Mouse (Mus musculus) intestine, embryonic 14.5 days (tissue): ENCODE results near the gene Palmd. TPM values are rescaled to one million over a fixed set of nuclear protein-coding genes. Genes with fewer than 3 reads are reported as not detected.

Source experiments
- polyA plus RNA-seq: library from polyadenylated mRNA; unstranded; fragments of >200 nt; fragmentation: Nextera tagmentation; extraction: Ambion mirVana; gene quantifications from 2 replicates; pipeline ENCODE4 v1.2.1, GENCODE M21; 2014

Palmd gene
- polyA plus RNA-seq, 1 experiment from 2014 or later, result 3.2 TPM

Other genes starting within 250 kb of the Palmd start
- gene Agl, start 160.8 kb downstream of the Palmd start, polyA plus RNA-seq, result 14.6 TPM in 2 replicates
- 35.1 and 36.7 TPM in 2 replicates for gene Frrs1, start 109.5 kb downstream of the Palmd start, polyA plus RNA-seq
- not detected in 2 replicates for gene 4930455H04Rik, start 720 bp downstream of the Palmd start, polyA plus RNA-seq